28 mouse cellular contexts compared by ENCODE assay signal in genomic region chr17:61033544-61034251, GRCm38 (mm10).
DNase-seq lines count a peak whose midpoint lies in the region; ATAC-seq lines count a peak whose summit lies in the region.
"Had no signal": no experiment of that assay in that cellular context is flagged by ENCODE, and none has a peak within 500 bp of the region (broad histone marks: within the 10 kb centered on the region; RNA-seq: fewer than 3 reads in every experiment).

No protein-coding gene starts in this region.

- H3K4me2 ChIP-seq in forebrain, embryonic 14.5 days (ENCODE audit: low read length): no peak overlapping the region
- H3K4me2 ChIP-seq in midbrain, embryonic 15.5 days: no peak overlapping the region
- no peak overlapping the region for H3K4me2 ChIP-seq in intestine, embryonic 16.5 days (ENCODE audit: low read depth, low read length)
- H3K4me2 ChIP-seq: embryonic facial prominence, embryonic 15.5 days; heart, embryonic 13.5 days; limb, embryonic 12.5 days; liver, embryonic 15.5 days; lung, embryonic 15.5 days; neural tube, embryonic 13.5 days had no signal

- no peak for DNase-seq in frontal cortex, adult 2 months (ENCODE audit: extremely low spot score in 1 of 2, low spot score in 1 of 2)
- DNase-seq in brain, adult 2 months (ENCODE audit: low read depth, low spot score): peak; percentile 15
- peak; percentile 73 for DNase-seq in forebrain, embryonic 14.5 days (ENCODE audit: low spot score)
- DNase-seq in adrenal gland, postnatal 10 days: no peak
- DNase-seq: adrenal gland, postnatal 14 days; cerebellum, adult 18-20 months; cerebellum, postnatal 25 days; gastrocnemius, postnatal 10 days; heart, postnatal 10 days; kidney, postnatal 14 days; layer of hippocampus, adult 9-11 months; right cerebral cortex, postnatal 4 days; thymus, adult 2 months; thymus, postnatal 36 days had no signal

- no peaks in the 10 kb centered on the region for H3K9me3 ChIP-seq in forebrain, embryonic 14.5 days (replicated peaks; ENCODE audit: control insufficient read depth, low read length)
- no peaks in the 10 kb centered on the region for H3K9me3 ChIP-seq in midbrain, embryonic 15.5 days
- no peaks in the 10 kb centered on the region for H3K9me3 ChIP-seq in intestine, embryonic 16.5 days (ENCODE audit: control insufficient read depth, low read length)
- H3K9me3 ChIP-seq: embryonic facial prominence, embryonic 10.5 days; embryonic facial prominence, embryonic 15.5 days; heart, embryonic 13.5 days; limb, embryonic 12.5 days; liver, embryonic 15.5 days; lung, embryonic 15.5 days; neural tube, embryonic 13.5 days had no signal

- H3K27ac ChIP-seq in forebrain, embryonic 14.5 days (ENCODE audit: low read depth, low read length): no peak overlapping the region
- H3K27ac ChIP-seq in midbrain, embryonic 15.5 days: no peak overlapping the region
- H3K27ac ChIP-seq in intestine, embryonic 16.5 days (ENCODE audit: low read length): no peak overlapping the region
- H3K27ac ChIP-seq: embryonic facial prominence, embryonic 10.5 days; embryonic facial prominence, embryonic 15.5 days; heart, embryonic 13.5 days; hindbrain, postnatal 0 days; limb, embryonic 12.5 days; liver, embryonic 15.5 days; lung, embryonic 15.5 days; neural tube, embryonic 13.5 days; stomach, postnatal 0 days had no signal

- peak; percentile 50; the same call in 1 of the 2 replicates for ATAC-seq in frontal cortex, adult (ENCODE audit: low TSS enrichment)
- ATAC-seq in forebrain, embryonic 14.5 days: peak; percentile 84
- peak; percentile 37; the same call in 1 of the 2 replicates for ATAC-seq in midbrain, embryonic 15.5 days (replicated peaks)
- ATAC-seq in intestine, embryonic 16.5 days: no peak
- ATAC-seq: hindbrain, postnatal 0 days; intestine, postnatal 0 days; Patski had no signal

- no peaks in the 10 kb centered on the region for H3K36me3 ChIP-seq in forebrain, embryonic 14.5 days (ENCODE audit: control insufficient read depth, insufficient read depth, low read length)
- H3K36me3 ChIP-seq in midbrain, embryonic 15.5 days (replicated peaks): no peaks in the 10 kb centered on the region
- H3K36me3 ChIP-seq in intestine, embryonic 16.5 days (ENCODE audit: control insufficient read depth, insufficient read depth, low read length): no peaks in the 10 kb centered on the region
- H3K36me3 ChIP-seq: embryonic facial prominence, embryonic 10.5 days; embryonic facial prominence, embryonic 15.5 days; heart, embryonic 13.5 days; limb, embryonic 12.5 days; liver, embryonic 15.5 days; lung, embryonic 15.5 days; neural tube, embryonic 13.5 days had no signal

- no peaks in the 10 kb centered on the region for H3K27me3 ChIP-seq in forebrain, embryonic 14.5 days (replicated peaks; ENCODE audit: control insufficient read depth, insufficient read depth, low read length)
- H3K27me3 ChIP-seq in midbrain, embryonic 15.5 days (replicated peaks): no peaks in the 10 kb centered on the region
- no peaks in the 10 kb centered on the region for H3K27me3 ChIP-seq in intestine, embryonic 16.5 days (replicated peaks; ENCODE audit: control insufficient read depth, insufficient read depth, low read length)
- H3K27me3 ChIP-seq: embryonic facial prominence, embryonic 15.5 days; heart, embryonic 13.5 days; limb, embryonic 12.5 days; liver, embryonic 15.5 days; lung, embryonic 15.5 days; neural tube, embryonic 13.5 days; Patski had no signal

- WGBS in forebrain, embryonic 14.5 days: 6% methylated on average over 4 of the region's 4 CpGs
- WGBS in midbrain, embryonic 15.5 days: 25% methylated on average over 4 of the region's 4 CpGs
- 80% methylated on average over 4 of the region's 4 CpGs for WGBS in intestine, embryonic 16.5 days

- no peak overlapping the region for H3K4me3 ChIP-seq in forebrain, embryonic 14.5 days (ENCODE audit: low read depth, low read length)
- no peak overlapping the region for H3K4me3 ChIP-seq in midbrain, embryonic 15.5 days
- H3K4me3 ChIP-seq in intestine, embryonic 16.5 days (ENCODE audit: low read length): no peak overlapping the region
- H3K4me3 ChIP-seq: embryonic facial prominence, embryonic 10.5 days; embryonic facial prominence, embryonic 15.5 days; heart, embryonic 13.5 days; limb, embryonic 12.5 days; liver, embryonic 15.5 days; lung, embryonic 15.5 days; neural tube, embryonic 13.5 days had no signal

- no peaks in the 10 kb centered on the region for H3K4me1 ChIP-seq in forebrain, embryonic 14.5 days (ENCODE audit: control insufficient read depth, insufficient read depth, low read length)
- no peaks in the 10 kb centered on the region for H3K4me1 ChIP-seq in midbrain, embryonic 15.5 days
- H3K4me1 ChIP-seq in intestine, embryonic 16.5 days (ENCODE audit: control insufficient read depth, insufficient read depth, low read length): no peaks in the 10 kb centered on the region
- H3K4me1 ChIP-seq: embryonic facial prominence, embryonic 10.5 days; embryonic facial prominence, embryonic 15.5 days; heart, embryonic 13.5 days; limb, embryonic 12.5 days; liver, embryonic 15.5 days; lung, embryonic 15.5 days; neural tube, embryonic 13.5 days had no signal

- H3K9ac ChIP-seq in forebrain, embryonic 14.5 days (ENCODE audit: low read length): no peak overlapping the region
- H3K9ac ChIP-seq in midbrain, embryonic 15.5 days: no peak overlapping the region
- H3K9ac ChIP-seq in intestine, embryonic 16.5 days (ENCODE audit: low read depth, low read length): no peak overlapping the region
- H3K9ac ChIP-seq: embryonic facial prominence, embryonic 15.5 days; heart, embryonic 13.5 days; limb, embryonic 12.5 days; liver, embryonic 15.5 days; lung, embryonic 15.5 days; neural tube, embryonic 13.5 days had no signal

Comparison
In these comparisons a context has a peak if more than half of its experiments do, and no peak if none do; other contexts are left out.
1. DNase-seq: peak in brain, adult 2 months (single experiment) and forebrain, embryonic 14.5 days (single experiment); none in frontal cortex, adult 2 months (0 of 2) and adrenal gland, postnatal 10 days (single experiment).